Mouse (Mus musculus) hematopoietic stem cell, adult 5-6 weeks (primary cell): ENCODE measurements around the gene Ggta1. TPM values are rescaled to one million over a fixed set of nuclear protein-coding genes. Genes with fewer than 3 reads are reported as not detected.
"Not testable (repeated sequence)": the region's sequence is repeated elsewhere in the genome, so short reads cannot be mapped to it uniquely, and the experiment has no call there.

ENCODE experiments used
- ATAC-seq, 2 experiments: fragments of 125-278 bp in 1 of 2; replicated peaks in 1 of 2; 2 replicates each; pipeline ENCODE4 v1.8.0; 2016 to 2017; ENCODE audit warnings: inconsistent platforms in 2 of 2, mild to moderate bottlenecking in 2 of 2, moderate number of reproducible peaks in 2 of 2, low read depth in 1 of 2, moderate TSS enrichment in 1 of 2; ENCODE audit not compliant: low FRiP score in 2 of 2, poor library complexity in 2 of 2, severe bottlenecking in 2 of 2, insufficient read depth in 1 of 2, low TSS enrichment in 1 of 2
- total RNA-seq: library from RNA; stranded (forward); fragments of 172-1452, 232-1000 nt; gene quantifications from 2 replicates; pipeline ENCODE4 v1.2.3, GENCODE M21; 2017

The Ggta1 gene
- total RNA-seq, 1 experiment from 2014 or later = 65.5 TPM

DNA sequence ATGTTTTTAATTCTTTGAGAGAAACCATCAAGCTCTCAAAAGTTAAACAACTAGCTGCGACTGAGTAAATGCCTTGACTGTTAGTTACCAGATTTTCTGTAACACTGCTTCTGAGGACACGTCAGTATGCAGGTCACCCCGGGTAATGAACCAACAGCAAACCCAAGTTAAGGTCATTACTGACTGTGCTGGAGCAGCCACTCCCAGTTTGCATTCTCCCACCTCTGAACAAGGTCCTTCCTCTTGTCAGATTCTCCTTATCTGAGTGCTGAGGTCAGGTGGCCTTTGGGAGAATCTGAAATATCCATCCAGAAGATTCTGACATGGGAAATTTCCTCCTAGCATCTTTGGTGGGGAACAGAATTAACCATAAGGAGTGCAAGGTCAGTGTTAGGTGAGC lies 4.8 kb upstream of the Ggta1 start:
- ATAC-seq = no peak

DNA sequence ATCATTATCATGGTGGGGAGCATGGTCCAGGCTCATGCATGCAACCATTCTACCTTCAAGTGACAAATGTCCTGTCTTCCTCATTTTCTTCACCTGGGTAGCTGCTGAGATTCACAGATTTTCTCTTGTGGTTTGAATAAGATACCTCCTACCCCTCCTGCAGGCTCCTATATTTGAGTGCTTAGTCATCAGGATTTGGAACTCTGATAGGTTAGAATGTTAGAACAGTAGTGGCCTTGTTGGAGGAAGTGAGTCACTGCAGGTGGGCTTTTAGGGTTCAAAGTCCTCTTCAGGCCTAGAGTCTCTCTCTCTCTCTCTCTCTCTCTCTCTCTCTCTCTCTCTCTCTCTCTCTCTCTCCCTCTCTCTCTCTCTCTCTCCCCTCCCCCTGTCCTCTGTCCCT lies 2.6 kb upstream of the Ggta1 start:
- no peak for ATAC-seq

- ATAC-seq = no peak
Measured at GRCm38 (mm10) chr2:35464548-35464947, 1.5 kb upstream of the Ggta1 start.

GRCm38 (mm10) chr2:35464089-35464534 lies 1.1 kb upstream of the Ggta1 start:
- ATAC-seq = no peak

DNA sequence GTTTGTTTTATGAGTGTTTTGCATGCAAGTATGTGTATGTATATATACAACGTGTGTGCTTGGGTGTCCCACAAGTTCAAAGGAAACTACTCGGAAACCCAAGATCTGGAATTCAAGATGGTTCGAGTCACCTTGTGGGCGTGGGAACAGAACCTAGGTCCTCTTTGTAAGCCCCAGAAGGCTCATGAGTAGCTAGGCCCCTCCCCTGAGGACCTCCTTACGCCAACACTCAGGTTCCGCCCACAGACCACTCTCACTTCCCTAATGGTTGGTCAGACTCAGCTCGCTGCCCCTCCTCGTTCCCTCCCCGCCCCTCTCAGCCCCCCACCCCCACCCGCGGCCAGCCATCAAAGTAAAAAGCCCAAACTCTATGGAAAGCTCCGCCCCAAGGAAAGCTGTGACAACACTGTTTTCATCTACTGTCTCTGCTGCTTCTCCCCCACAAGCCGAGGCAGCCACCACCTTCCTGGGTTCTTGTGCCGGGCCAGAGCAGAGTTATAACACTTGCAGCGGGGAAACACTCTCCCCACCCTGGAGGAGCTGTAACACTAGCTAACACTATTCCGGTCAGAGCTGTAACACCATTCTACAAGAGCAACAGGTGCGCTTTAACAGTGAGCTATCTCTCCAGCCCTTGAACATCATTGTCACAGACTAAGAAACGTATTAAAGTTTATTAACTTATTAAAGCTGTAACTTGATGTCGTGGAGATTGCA lies 499 bp upstream of the Ggta1 start:
- ATAC-seq = peak; percentile 81 to 84

- ATAC-seq = no peak
Measured at GRCm38 (mm10) chr2:35461971-35462787, 852 bp downstream of the Ggta1 start.

GRCm38 (mm10) chr2:35461131-35461947 lies 1.7 kb downstream of the Ggta1 start:
- peak; percentile 66 to 76 for ATAC-seq

GRCm38 (mm10) chr2:35460378-35460880 lies 2.6 kb downstream of the Ggta1 start:
- ATAC-seq = no peak

GRCm38 (mm10) chr2:35459316-35459715 lies 3.7 kb downstream of the Ggta1 start:
- ATAC-seq = no peak

GRCm38 (mm10) chr2:35458421-35458820 lies 4.6 kb downstream of the Ggta1 start:
- ATAC-seq = no peak

DNA sequence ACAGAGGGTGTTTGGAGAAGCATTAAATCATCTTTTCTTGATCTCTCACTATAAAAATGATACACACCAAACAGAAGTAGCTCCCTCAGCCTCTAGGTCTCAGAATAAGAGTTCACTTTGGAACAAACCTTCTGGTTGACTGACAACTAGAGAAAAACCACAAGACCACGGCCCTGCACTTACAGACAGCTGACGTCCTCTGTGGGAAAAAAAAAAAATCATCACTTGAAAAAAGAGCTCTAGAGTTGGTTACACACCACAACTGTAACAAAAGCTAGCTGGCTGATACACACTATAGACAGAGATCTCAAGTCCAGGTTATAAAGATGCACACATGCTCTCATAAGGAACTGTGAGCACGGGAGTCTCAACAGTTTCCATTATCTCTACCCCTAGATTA lies 9.3 kb downstream of the Ggta1 start:
- ATAC-seq = peak; percentile 66 to 74

GRCm38 (mm10) chr2:35452695-35453094 lies 10.3 kb downstream of the Ggta1 start:
- not testable (repeated sequence) for ATAC-seq

GRCm38 (mm10) chr2:35451484-35452050 lies 11.5 kb downstream of the Ggta1 start:
- ATAC-seq = no peak

GRCm38 (mm10) chr2:35450856-35451255 lies 12.2 kb downstream of the Ggta1 start:
- no peak for ATAC-seq

DNA sequence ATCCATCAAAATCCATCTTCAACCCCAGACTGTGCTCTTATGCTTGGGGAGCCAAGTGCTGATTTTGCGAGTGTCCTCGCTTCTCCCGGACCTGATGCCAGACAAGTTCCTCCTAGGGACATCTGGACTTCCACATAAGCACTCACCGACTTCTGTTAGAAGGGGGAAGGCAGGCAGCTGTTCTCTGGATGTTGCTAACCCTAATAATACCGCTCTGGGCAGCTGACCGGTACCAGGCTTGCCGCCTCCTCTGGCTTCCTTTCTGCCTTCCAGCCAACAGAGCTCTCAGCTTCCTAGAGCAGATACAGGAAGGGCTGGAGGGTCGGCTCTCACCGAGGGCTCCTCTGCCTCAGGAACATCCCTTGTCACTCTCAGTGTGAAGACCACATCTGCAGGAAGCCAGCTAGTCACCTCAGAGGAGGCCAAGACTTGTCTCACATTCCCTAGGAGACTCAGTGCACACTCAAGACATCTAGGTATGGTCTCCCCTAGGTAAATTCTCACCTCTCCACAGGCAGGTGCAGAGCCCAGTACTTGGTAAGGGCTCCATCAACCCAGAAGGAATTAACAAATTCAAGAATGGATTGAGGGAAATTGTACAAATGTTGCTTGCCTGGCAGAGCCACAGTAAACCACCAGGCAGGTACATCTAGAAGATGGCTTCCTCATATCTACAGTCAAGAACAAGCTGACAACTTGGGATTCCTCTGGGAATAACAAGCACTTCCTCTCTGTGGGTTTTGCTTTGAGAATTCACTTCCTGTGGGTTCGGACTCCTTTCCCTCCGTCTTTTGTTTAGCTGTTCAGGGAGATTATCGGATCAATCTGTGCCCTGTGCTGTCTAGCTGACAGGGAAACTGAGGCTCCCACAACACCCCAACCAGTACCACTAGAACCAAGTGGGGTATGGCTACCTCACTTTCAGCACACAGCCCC lies 13.1 kb downstream of the Ggta1 start:
- no peak for ATAC-seq

GRCm38 (mm10) chr2:35448914-35449670 lies 13.9 kb downstream of the Ggta1 start:
- ATAC-seq = no peak
